Mouse (Mus musculus) lung, embryonic 15.5 days (tissue): ENCODE measurements around the gene Il1a. TPM values are rescaled to one million over a fixed set of nuclear protein-coding genes. Genes with fewer than 3 reads are reported as not detected.

Experiments used
- ATAC-seq: fragments of 200-750 bp; cut with Nextera tagmentation; 2 replicates; pipeline ENCODE4 v1.8.0; 2017; ENCODE audit warnings: moderate number of reproducible peaks, borderline replicate concordance; ENCODE audit not compliant: low FRiP score, low TSS enrichment; ENCODE audit errors: extremely low read depth
- H3K27ac ChIP-seq: fragments of 300-500 bp; sonication (generic); 2 replicates; pipeline ENCODE4 v1.5.1; 2015; ENCODE audit warnings: moderate library complexity, mild to moderate bottlenecking, inconsistent platforms
- H3K27me3 ChIP-seq: fragments of 300-500 bp; sonication (generic); 2 replicates; pipeline ENCODE4 v1.6.1; 2015; ENCODE audit warnings: inconsistent platforms
- H3K36me3 ChIP-seq: fragments of 300-500 bp; sonication (generic); 2 replicates; pipeline ENCODE4 v1.6.1; 2015; ENCODE audit warnings: inconsistent platforms
- H3K4me1 ChIP-seq: fragments of 300-500 bp; sonication (generic); 2 replicates; pipeline ENCODE4 v1.6.1; 2015; ENCODE audit warnings: inconsistent platforms
- H3K4me2 ChIP-seq: fragments of 300-500 bp; sonication (generic); 2 replicates; pipeline ENCODE4 v1.6.1; 2015; ENCODE audit warnings: inconsistent platforms, mild to moderate bottlenecking, moderate library complexity
- H3K4me3 ChIP-seq: fragments of 300-500 bp; sonication (generic); 2 replicates; pipeline ENCODE4 v1.5.1; 2015; ENCODE audit warnings: mild to moderate bottlenecking, inconsistent platforms
- H3K9ac ChIP-seq: fragments of 300-500 bp; sonication (generic); 2 replicates; pipeline ENCODE4 v1.6.1; 2015; ENCODE audit warnings: inconsistent platforms
- H3K9me3 ChIP-seq: fragments of 300-500 bp; sonication (generic); 2 replicates; pipeline ENCODE4 v1.6.1; 2016; ENCODE audit warnings: inconsistent platforms
- WGBS: fragments of 180-500 bp; shearing (Covaris S2); methylation state at CpG from one replicate; pipeline ENCODE4 v1.1.7; 2015; 5-methylcytosine and 5-hydroxymethylcytosine counted together
- polyA plus RNA-seq: library from polyadenylated mRNA; unstranded; fragments of >200 nt; fragmentation: Nextera tagmentation; extraction: Ambion mirVana; gene quantifications from 2 replicates; pipeline ENCODE4 v1.2.1, GENCODE M21; 2015

The Il1a gene
- polyA plus RNA-seq, 1 experiment from 2014 or later, result 0.15 TPM

DNA sequence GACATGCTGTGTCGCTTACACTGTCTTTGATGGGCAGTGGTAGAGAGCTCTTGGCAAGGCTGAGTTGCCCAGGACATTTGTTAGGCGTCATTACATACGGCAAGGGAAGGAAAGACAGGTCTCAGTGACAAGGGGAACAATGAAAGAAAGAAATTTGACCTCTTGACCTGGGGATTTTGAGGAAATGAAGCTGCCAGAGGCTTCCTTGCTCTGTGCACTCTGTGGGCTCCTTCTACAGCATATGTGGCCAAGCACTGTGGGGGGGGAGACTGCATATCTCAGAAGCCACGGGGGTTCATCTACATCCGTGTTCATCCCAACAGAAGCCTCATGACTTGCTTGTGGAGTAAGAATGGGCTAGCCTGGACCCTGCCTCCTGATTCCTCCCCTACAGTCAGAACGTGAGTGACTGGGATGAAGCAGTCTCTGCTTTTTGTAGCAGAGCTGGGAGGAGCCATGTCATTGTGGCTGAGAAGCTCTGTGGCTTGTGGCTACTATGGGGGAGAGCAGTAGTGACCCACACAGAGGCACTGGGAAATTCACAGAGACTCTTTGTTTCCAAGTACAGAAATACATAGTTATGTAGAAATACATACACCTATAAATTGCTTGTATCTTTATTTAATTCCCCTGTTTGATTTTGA lies 48.5 kb downstream of the Il1a start:
- H3K4me3 ChIP-seq, result no peak overlapping the region
- H3K27me3 ChIP-seq, result no peaks in the 10 kb centered on the region
- ATAC-seq, result no peak
- WGBS, result 49% methylated on average over 6 of the region's 6 CpGs
- H3K4me2 ChIP-seq, result no peak overlapping the region
- H3K4me1 ChIP-seq, result no peaks in the 10 kb centered on the region
- H3K36me3 ChIP-seq, result no peaks in the 10 kb centered on the region
- no peaks in the 10 kb centered on the region for H3K9me3 ChIP-seq
- H3K27ac ChIP-seq, result no peak overlapping the region
- no peak overlapping the region for H3K9ac ChIP-seq

DNA sequence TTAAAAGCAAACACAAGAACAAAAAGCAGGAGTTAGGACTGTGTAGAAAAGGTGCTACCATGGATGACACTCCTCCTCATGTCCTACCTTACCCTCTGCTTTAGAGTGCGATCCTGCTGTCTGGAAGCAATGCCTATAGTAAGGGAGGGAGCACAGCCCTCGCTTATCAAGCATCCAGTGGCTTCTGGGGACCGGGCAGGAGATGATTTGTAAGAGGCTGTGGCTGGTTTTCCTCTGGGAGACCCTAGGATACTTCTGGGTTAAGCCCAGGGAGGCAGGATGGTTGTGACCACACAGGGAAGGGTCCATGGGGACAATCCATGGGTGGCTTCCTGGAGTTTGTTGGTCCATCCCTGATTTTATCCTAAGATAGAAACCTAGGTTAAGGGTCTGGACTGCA lies 49.1 kb downstream of the Il1a start:
- Histone ChIP-seq H3K4me2 (no peak overlapping the region), H3K9me3 (no peaks in the 10 kb centered on the region), H3K27ac (no peak overlapping the region), H3K36me3 (no peaks in the 10 kb centered on the region), H3K4me3 (no peak overlapping the region), H3K4me1 (no peaks in the 10 kb centered on the region), H3K27me3 (no peaks in the 10 kb centered on the region), H3K9ac (no peak overlapping the region)
- no peak for ATAC-seq
- 64% methylated on average over 3 of the region's 3 CpGs for WGBS

DNA sequence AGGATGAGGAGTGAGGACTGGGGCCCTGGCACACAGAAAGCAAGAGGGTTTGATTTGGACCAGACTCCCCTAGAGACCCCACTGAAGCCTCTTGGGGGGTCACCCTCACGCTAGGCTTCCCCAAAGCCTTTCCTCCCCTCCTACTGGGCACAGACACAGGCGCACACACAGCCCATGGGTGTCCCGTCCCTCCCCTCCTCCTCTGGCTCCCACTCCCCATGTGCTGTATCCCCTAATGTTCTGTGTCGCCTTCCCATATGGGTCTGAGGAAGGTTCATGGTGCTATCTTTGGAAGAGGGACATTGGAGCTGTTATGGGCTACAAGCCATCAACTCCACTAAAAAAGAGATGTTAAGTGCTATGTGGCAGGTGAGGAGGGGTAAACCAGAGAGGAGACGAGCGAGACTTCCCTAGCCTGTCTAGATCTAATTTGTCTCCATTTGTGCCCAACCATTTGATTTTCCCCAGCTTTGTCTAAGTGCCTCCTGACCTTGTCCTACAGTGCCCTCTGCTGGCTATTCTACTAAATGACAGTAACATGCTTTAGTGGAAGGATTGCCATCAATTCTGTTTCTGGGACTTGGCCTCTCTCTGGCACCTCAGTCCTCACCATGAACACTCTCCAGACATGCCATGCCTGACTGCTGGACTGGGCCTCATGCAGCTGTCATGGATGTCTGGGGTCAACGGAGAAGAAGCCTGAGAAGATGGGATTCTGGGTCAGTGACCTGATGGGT lies 51.1 kb downstream of the Il1a start:
- WGBS, result 33% methylated on average over 7 of the region's 7 CpGs
- Histone ChIP-seq H3K27me3 (no peaks in the 10 kb centered on the region), H3K4me2 (no peak overlapping the region), H3K4me1 (no peaks in the 10 kb centered on the region), H3K9me3 (no peaks in the 10 kb centered on the region), H3K27ac (no peak overlapping the region), H3K9ac (no peak overlapping the region), H3K4me3 (no peak overlapping the region), H3K36me3 (no peaks in the 10 kb centered on the region)
- peak; percentile 24; the same call in 1 of the 2 replicates for ATAC-seq

DNA sequence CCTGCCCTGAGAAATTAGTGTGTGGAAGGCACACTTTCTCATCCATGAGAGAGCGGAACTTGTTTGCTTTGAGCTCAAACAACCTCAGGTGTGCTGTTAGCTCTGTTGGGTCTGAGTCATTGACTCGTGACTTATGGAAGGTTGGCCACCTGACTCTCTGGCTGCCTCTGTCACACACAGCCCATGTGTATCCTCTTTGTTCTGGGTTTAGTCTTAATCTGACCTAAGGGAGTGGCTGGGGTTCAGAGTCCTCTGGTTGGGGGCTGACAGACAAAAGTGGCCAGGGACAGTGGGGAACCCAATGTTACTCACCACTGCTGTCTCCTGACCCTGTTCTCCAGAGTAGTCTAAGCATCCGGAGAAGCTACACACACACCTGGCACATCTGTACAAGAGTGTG lies 51.7 kb downstream of the Il1a start:
- H3K9ac ChIP-seq, result no peak overlapping the region
- no peaks in the 10 kb centered on the region for H3K36me3 ChIP-seq
- no peak overlapping the region for H3K4me2 ChIP-seq
- H3K4me3 ChIP-seq, result no peak overlapping the region
- H3K4me1 ChIP-seq, result no peaks in the 10 kb centered on the region
- H3K27me3 ChIP-seq, result no peaks in the 10 kb centered on the region
- 61% methylated on average over 3 of the region's 3 CpGs for WGBS
- H3K27ac ChIP-seq, result no peak overlapping the region
- ATAC-seq, result no peak
- H3K9me3 ChIP-seq, result no peaks in the 10 kb centered on the region

DNA sequence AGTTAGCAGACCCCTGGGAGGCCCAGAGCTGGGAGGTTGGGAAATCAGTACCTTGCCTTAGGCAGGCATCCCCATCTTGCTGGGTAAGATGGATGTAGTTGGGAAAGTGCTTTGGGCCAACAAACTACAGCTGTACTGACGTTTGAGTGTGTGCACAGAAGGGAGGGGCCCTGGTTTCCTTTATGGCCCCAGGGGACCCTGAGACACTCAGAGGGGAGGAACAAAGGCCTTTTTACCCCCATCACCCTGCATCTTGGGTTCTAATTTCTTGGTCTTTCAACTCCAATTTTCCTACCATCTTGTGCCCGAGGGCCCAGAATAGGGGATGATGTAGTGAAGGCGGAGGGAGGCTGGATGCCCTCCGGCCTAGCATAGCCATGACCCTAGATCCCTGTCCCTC lies 53.8 kb downstream of the Il1a start:
- Histone ChIP-seq H3K4me2 (no peak overlapping the region), H3K9ac (no peak overlapping the region), H3K9me3 (no peaks in the 10 kb centered on the region), H3K4me1 (no peaks in the 10 kb centered on the region), H3K27me3 (no peaks in the 10 kb centered on the region), H3K36me3 (no peaks in the 10 kb centered on the region), H3K4me3 (no peak overlapping the region), H3K27ac (no peak overlapping the region)
- no peak for ATAC-seq
- WGBS, result 73% methylated on average over 4 of the region's 4 CpGs

DNA sequence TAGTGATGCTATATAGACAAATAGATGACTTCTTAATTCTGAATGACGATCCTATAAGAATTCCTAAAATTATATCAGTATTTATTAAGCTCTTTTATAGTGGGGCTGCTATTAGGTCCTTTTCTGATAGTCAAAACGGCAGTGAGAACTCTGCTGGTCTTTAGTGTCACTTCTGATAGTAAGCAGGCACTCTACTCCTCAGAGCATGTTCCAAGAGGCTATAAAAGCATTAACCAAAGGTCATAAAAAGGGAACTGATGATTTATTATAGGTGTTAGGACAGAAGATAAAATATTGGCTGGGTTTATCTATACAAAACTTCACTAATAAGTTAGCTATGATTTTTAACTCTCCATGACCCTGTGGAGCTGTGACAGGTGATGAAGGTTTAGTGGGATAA lies 55.7 kb downstream of the Il1a start:
- Histone ChIP-seq H3K4me3 (no peak overlapping the region), H3K36me3 (no peaks in the 10 kb centered on the region), H3K27ac (no peak overlapping the region), H3K4me2 (no peak overlapping the region), H3K27me3 (no peaks in the 10 kb centered on the region), H3K9ac (no peak overlapping the region), H3K9me3 (no peaks in the 10 kb centered on the region), H3K4me1 (no peaks in the 10 kb centered on the region)
- 56% methylated on average over 2 of the region's 2 CpGs for WGBS
- no peak for ATAC-seq

DNA sequence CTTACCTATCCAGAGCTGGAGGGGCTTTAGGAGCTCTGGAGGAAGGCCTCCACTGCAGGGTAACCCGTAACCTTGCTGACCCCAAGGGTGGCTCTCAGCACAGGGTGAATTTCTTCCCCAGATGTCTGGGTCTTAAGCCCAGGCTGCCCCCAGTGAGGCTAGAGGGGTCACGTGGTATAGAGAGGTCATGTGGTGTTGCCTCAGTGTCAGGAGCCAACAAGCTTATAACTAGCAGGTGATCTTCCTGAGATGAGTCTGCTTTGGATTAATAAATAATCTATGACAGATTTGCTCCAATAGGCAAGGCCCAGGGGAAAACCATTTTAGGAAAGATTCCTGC lies 56.2 kb downstream of the Il1a start:
- no peaks in the 10 kb centered on the region for H3K9me3 ChIP-seq
- no peaks in the 10 kb centered on the region for H3K4me1 ChIP-seq
- no peak overlapping the region for H3K4me2 ChIP-seq
- no peaks in the 10 kb centered on the region for H3K27me3 ChIP-seq
- no peak overlapping the region for H3K27ac ChIP-seq
- no peak overlapping the region for H3K9ac ChIP-seq
- ATAC-seq, result no peak
- no peaks in the 10 kb centered on the region for H3K36me3 ChIP-seq
- 80% methylated on average over 2 of the region's 2 CpGs for WGBS
- H3K4me3 ChIP-seq, result no peak overlapping the region

DNA sequence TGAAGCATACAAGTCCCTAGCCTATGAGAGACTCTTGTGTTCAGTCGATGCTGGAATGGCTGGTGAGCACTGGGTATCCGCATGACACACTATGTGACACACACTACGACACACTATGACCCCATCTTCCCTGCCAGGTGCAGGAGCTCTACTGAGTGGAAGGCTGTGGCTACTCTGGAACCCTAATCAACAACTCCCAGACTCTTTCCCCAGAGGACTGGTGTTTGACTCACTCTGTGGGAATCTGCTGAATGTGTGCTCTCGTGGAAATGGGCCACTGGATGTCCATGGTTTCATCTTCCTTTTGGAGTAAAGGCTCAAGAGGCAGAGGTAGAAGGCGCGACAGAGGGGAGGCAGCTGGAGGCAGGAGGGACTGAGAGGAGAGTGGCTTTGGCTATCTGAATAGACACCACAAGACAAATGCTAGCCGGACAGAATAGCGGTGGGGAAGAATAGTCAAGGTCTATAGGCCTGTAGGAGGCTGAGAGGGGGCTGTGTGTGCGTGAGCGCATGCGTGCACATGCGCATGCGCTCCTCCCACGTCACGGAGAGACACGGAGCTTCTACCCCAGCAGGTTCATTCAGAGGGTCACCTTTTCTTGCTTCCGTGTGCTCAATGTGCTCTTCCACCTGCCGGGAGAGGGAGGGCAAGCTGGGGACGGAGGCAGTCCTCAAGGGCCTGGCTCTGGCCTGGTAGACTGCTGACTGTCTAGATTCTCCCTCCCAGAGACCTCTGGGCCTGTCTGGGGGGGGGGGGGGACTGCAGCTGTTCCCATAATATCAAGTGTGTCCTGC lies 56.7 kb downstream of the Il1a start:
- Histone ChIP-seq H3K4me3 (no peak overlapping the region), H3K36me3 (no peaks in the 10 kb centered on the region), H3K9ac (no peak overlapping the region), H3K4me1 (no peaks in the 10 kb centered on the region), H3K9me3 (no peaks in the 10 kb centered on the region), H3K4me2 (no peak overlapping the region), H3K27ac (no peak overlapping the region), H3K27me3 (no peaks in the 10 kb centered on the region)
- WGBS, result 85% methylated on average over 19 of the region's 19 CpGs
- no peak for ATAC-seq

Other genes with a start within 250 kb of the Il1a start
- gene Ttl, start 244.0 kb downstream of the Il1a start, polyA plus RNA-seq, result 12.4 and 13.7 TPM in 2 replicates
- 27.4 and 27.9 TPM in 2 replicates for gene Polr1b, start 209.0 kb downstream of the Il1a start, polyA plus RNA-seq
- 27.1 and 27.8 TPM in 2 replicates for gene Chchd5, start 180.3 kb downstream of the Il1a start, polyA plus RNA-seq
- gene Slc20a1, start 111.2 kb downstream of the Il1a start, polyA plus RNA-seq, result 24.5 and 27.2 TPM in 2 replicates
- 46.0 and 50.0 TPM in 2 replicates for gene Ckap2l, start 12.8 kb downstream of the Il1a start, polyA plus RNA-seq
- not detected in 2 replicates for gene Il1b, start 61.2 kb upstream of the Il1a start, polyA plus RNA-seq
- gene F830045P16Rik, start 226.6 kb upstream of the Il1a start, polyA plus RNA-seq, result not detected in 2 replicates